Mouse (Mus musculus) heart, postnatal 0 days (tissue): Measurements from ENCODE around the gene Ccdc121. TPM values are rescaled to one million over a fixed set of nuclear protein-coding genes. Genes with fewer than 3 reads are reported as not detected.

ENCODE experiments used
- ATAC-seq: fragments of 200-750 bp; cut with Nextera tagmentation; 2 replicates; pipeline ENCODE4 v1.8.0; 2017; ENCODE audit warnings: low read depth, moderate number of reproducible peaks, moderate library complexity; ENCODE audit not compliant: insufficient read depth
- DNase-seq: peaks from one replicate; pipeline ENCODE4 v3.0.0-alpha.2; 2016; ENCODE audit warnings: low spot score
- H3K27ac ChIP-seq: fragments of 300-500 bp; sonication (generic); 2 replicates; pipeline ENCODE4 v1.5.1; 2014; ENCODE audit warnings: low read depth, mild to moderate bottlenecking
- H3K27me3 ChIP-seq: fragments of 300-500 bp; sonication (generic); 2 replicates; pipeline ENCODE4 v1.6.1; 2014; ENCODE audit warnings: low read length, mixed read lengths; ENCODE audit not compliant: control insufficient read depth, insufficient read depth
- H3K36me3 ChIP-seq: fragments of 300-500 bp; sonication (generic); replicated peaks from 2 replicates; pipeline ENCODE4 v1.6.1; 2014; ENCODE audit warnings: low read length, mixed read lengths; ENCODE audit not compliant: control insufficient read depth, insufficient read depth
- H3K4me1 ChIP-seq: fragments of 300-500 bp; sonication (generic); 2 replicates; pipeline ENCODE4 v1.6.1; 2014; ENCODE audit warnings: antibody characterized with exemption; ENCODE audit not compliant: control insufficient read depth, insufficient read depth
- H3K4me2 ChIP-seq: fragments of 300-500 bp; sonication (generic); 2 replicates; pipeline ENCODE4 v1.6.1; 2014; ENCODE audit warnings: low read depth, mild to moderate bottlenecking, low read length, moderate library complexity
- H3K4me3 ChIP-seq: fragments of 300-500 bp; sonication (generic); 2 replicates; pipeline ENCODE4 v1.5.1; 2014; ENCODE audit warnings: low read depth, low read length
- H3K9ac ChIP-seq: fragments of 300-500 bp; sonication (generic); replicated peaks from 2 replicates; pipeline ENCODE4 v1.6.1; 2014; ENCODE audit warnings: low read depth, low read length, mixed read lengths
- H3K9me3 ChIP-seq: fragments of 300-500 bp; sonication (generic); replicated peaks from 2 replicates; pipeline ENCODE4 v1.6.1; 2016; ENCODE audit warnings: low read length; ENCODE audit not compliant: control insufficient read depth
- CTCF ChIP-seq: IDR thresholded peaks from 2 replicates; pipeline ENCODE4 v1.5.1; 2016; ENCODE audit warnings: antibody characterized with exemption, control low read depth, low read depth
- EP300 ChIP-seq: IDR thresholded peaks from 2 replicates; pipeline ENCODE4 v1.6.1; 2016; ENCODE audit warnings: antibody characterized with exemption, low read depth
- WGBS: fragments of 180-500 bp; shearing (Covaris S2); extraction: QIAGEN DNeasy Blood & Tissue Kit; methylation state at CpG from one replicate; pipeline ENCODE4 v1.1.7; 2014; 5-methylcytosine and 5-hydroxymethylcytosine counted together
- polyA plus RNA-seq: library from polyadenylated mRNA; unstranded; fragments of >200 nt; fragmentation: Nextera tagmentation; extraction: Ambion mirVana; gene quantifications from 2 replicates; pipeline ENCODE4 v1.2.1, GENCODE M21; 2015
- total RNA-seq: library from RNA; depleted of rRNA; stranded (reverse); fragments of >200 nt; gene quantifications from 2 replicates; pipeline ENCODE4 v1.2.3, GENCODE M21; 2014; ENCODE audit warnings: low replicate concordance

Gene Ccdc121
- total and polyA plus RNA-seq, 2 experiments from 2014 or later, result 0.16 TPM; not detected in 1

GRCm38 (mm10) chr1:181466601-181467320, 44.5 kb downstream of the Ccdc121 start:
- no peaks in the 10 kb centered on the region for H3K27me3 ChIP-seq
- TF ChIP-seq EP300, result no peak
- no peak for TF ChIP-seq CTCF
- 0 out of 2 replicates have a peak overlapping the region, but pooled peaks have one; percentile 18 for H3K4me3 ChIP-seq
- H3K9ac ChIP-seq, result no peak overlapping the region
- no peaks in the 10 kb centered on the region for H3K36me3 ChIP-seq
- ATAC-seq (peak; percentile 72), DNase-seq (peak; percentile 62)
- H3K27ac ChIP-seq, result peak overlapping the region; percentile 47; the same call in 1 of the 2 replicates
- H3K4me2 ChIP-seq, result peak overlapping the region; percentile 48
- 16% methylated on average over 17 of the region's 17 CpGs for whole genome bisulfite sequencing
- peaks cover 13% of the 10 kb centered on the region for H3K9me3 ChIP-seq
- H3K4me1 ChIP-seq, result peaks cover 16% of the 10 kb centered on the region

GRCm38 (mm10) chr1:181466040-181466439, 45.2 kb downstream of the Ccdc121 start:
- H3K36me3 ChIP-seq, result no peaks in the 10 kb centered on the region
- ATAC-seq (no peak), DNase-seq (no peak)
- peaks cover 16% of the 10 kb centered on the region for H3K4me1 ChIP-seq
- no peak overlapping the region for H3K4me3 ChIP-seq
- TF ChIP-seq EP300, result no peak
- no peak for TF ChIP-seq CTCF
- no peak overlapping the region for H3K4me2 ChIP-seq
- peaks cover 6% of the 10 kb centered on the region; the same call in 1 of the 2 replicates for H3K9me3 ChIP-seq
- no peak overlapping the region for H3K27ac ChIP-seq
- H3K9ac ChIP-seq, result no peak overlapping the region
- H3K27me3 ChIP-seq, result no peaks in the 10 kb centered on the region
- 82% methylated on average over 6 of the region's 6 CpGs for WGBS

GRCm38 (mm10) chr1:181465027-181465426, 46.2 kb downstream of the Ccdc121 start:
- Histone ChIP-seq H3K9me3 (no peaks in the 10 kb centered on the region), H3K9ac (no peak overlapping the region), H3K4me1 (peaks cover 16% of the 10 kb centered on the region), H3K36me3 (no peaks in the 10 kb centered on the region), H3K4me2 (no peak overlapping the region), H3K27me3 (no peaks in the 10 kb centered on the region), H3K27ac (no peak overlapping the region), H3K4me3 (no peak overlapping the region)
- WGBS, result 56% methylated on average over 5 of the region's 5 CpGs
- DNase-seq (no peak), ATAC-seq (no peak)
- TF ChIP-seq CTCF (peak; percentile 60), EP300 (no peak)

GRCm38 (mm10) chr1:181462906-181463179, 48.4 kb downstream of the Ccdc121 start:
- 76% methylated on average over 6 of the region's 6 CpGs for whole genome bisulfite sequencing
- no peaks in the 10 kb centered on the region for H3K27me3 ChIP-seq
- H3K4me2 ChIP-seq, result no peak overlapping the region
- H3K27ac ChIP-seq, result no peak overlapping the region
- ATAC-seq (no peak), DNase-seq (no peak)
- no peak overlapping the region for H3K9ac ChIP-seq
- H3K4me1 ChIP-seq, result peaks cover 16% of the 10 kb centered on the region
- TF ChIP-seq CTCF (no peak), EP300 (no peak)
- H3K9me3 ChIP-seq, result no peaks in the 10 kb centered on the region
- H3K4me3 ChIP-seq, result no peak overlapping the region
- no peaks in the 10 kb centered on the region for H3K36me3 ChIP-seq

- Histone ChIP-seq H3K9ac (no peak overlapping the region), H3K4me3 (no peak overlapping the region), H3K36me3 (no peaks in the 10 kb centered on the region), H3K27ac (no peak overlapping the region), H3K27me3 (no peaks in the 10 kb centered on the region), H3K4me2 (no peak overlapping the region), H3K4me1 (peaks cover 12% of the 10 kb centered on the region), H3K9me3 (no peaks in the 10 kb centered on the region)
- 58% methylated on average over 8 of the region's 8 CpGs for WGBS
- TF ChIP-seq EP300 (no peak), CTCF (no peak)
- DNase-seq (no peak), ATAC-seq (no peak)
Measured at GRCm38 (mm10) chr1:181462051-181462905, 49.0 kb downstream of the Ccdc121 start.
